Mouse (Mus musculus) midbrain, embryonic 11.5 days (tissue): Measurements from ENCODE around the gene Aff3. TPM values are rescaled to one million over a fixed set of nuclear protein-coding genes. Genes with fewer than 3 reads are reported as not detected.

Experiments
- ATAC-seq: fragments of 200-750 bp; cut with Nextera tagmentation; 2 replicates; pipeline ENCODE4 v1.8.0; 2017; ENCODE audit warnings: moderate TSS enrichment, moderate library complexity; ENCODE audit not compliant: low FRiP score
- DNase-seq: peaks from one replicate; pipeline ENCODE4 v3.0.0; 2015; ENCODE audit warnings: low spot score; ENCODE audit errors: missing footprints
- H3K27ac ChIP-seq: fragments of 300-500 bp; sonication (generic); 2 replicates; pipeline ENCODE4 v1.5.1; 2014; ENCODE audit warnings: low read depth, low read length
- H3K27me3 ChIP-seq: fragments of 300-500 bp; sonication (generic); 2 replicates; pipeline ENCODE4 v1.6.1; 2014; ENCODE audit warnings: mild to moderate bottlenecking, low read length, moderate library complexity, mixed read lengths; ENCODE audit not compliant: control insufficient read depth, insufficient read depth
- H3K36me3 ChIP-seq: fragments of 300-500 bp; sonication (generic); 2 replicates; pipeline ENCODE4 v1.6.1; 2014; ENCODE audit warnings: mild to moderate bottlenecking, low read length, moderate library complexity, mixed read lengths; ENCODE audit not compliant: control insufficient read depth, insufficient read depth
- H3K4me1 ChIP-seq: fragments of 300-500 bp; sonication (generic); 2 replicates; pipeline ENCODE4 v1.6.1; 2014; ENCODE audit warnings: low read length; ENCODE audit not compliant: control insufficient read depth, insufficient read depth
- H3K4me2 ChIP-seq: fragments of 300-500 bp; sonication (generic); 2 replicates; pipeline ENCODE4 v1.6.1; 2014; ENCODE audit warnings: mild to moderate bottlenecking, moderate library complexity
- H3K4me3 ChIP-seq: fragments of 300-500 bp; sonication (generic); 2 replicates; pipeline ENCODE4 v1.5.1; 2014; ENCODE audit warnings: low read depth, low read length
- H3K9ac ChIP-seq: fragments of 300-500 bp; sonication (generic); 2 replicates; pipeline ENCODE4 v1.6.1; 2014; ENCODE audit warnings: low read length
- H3K9me3 ChIP-seq: fragments of 300-500 bp; sonication (generic); 2 replicates; pipeline ENCODE4 v1.6.1; 2016; ENCODE audit warnings: low read length; ENCODE audit not compliant: control insufficient read depth
- WGBS: fragments of 180-500 bp; shearing (Covaris S2); extraction: QIAGEN DNeasy Blood & Tissue Kit; methylation state at CpG from one replicate; pipeline ENCODE4 v1.1.7; 2014; 5-methylcytosine and 5-hydroxymethylcytosine counted together
- polyA plus RNA-seq: library from polyadenylated mRNA; unstranded; fragments of >200 nt; fragmentation: Nextera tagmentation; extraction: Ambion mirVana; gene quantifications from 2 replicates; pipeline ENCODE4 v1.2.1, GENCODE M21; 2014

Gene Aff3
- polyA plus RNA-seq, 1 experiment from 2014 or later = 16.3 TPM

DNA sequence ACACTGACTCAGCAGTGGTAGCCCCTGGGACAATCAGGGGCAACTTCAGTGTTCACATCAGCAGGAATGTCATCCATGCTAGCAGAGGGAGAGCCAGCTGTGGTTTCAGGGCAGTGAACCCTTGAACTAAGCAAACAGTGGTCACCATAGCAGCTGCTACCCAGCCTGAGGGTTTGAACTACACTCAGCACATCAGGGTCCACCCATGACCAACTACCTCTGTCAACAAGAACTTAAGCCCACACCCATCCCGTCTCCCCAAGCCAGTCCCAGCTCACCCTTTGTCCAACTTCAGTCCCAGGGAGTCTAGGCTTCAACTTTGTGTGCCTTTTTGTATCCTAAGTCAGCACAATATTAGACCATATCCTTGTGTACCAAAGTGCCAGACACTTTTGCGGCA is 176.9 kb downstream of the Aff3 start:
- H3K9ac ChIP-seq = no peak overlapping the region
- ATAC-seq (no peak), DNase-seq (no peak)
- H3K36me3 ChIP-seq = no peaks in the 10 kb centered on the region
- no peaks in the 10 kb centered on the region for H3K27me3 ChIP-seq
- H3K9me3 ChIP-seq = no peaks in the 10 kb centered on the region
- H3K4me3 ChIP-seq = no peak overlapping the region
- H3K4me1 ChIP-seq = no peaks in the 10 kb centered on the region
- no peak overlapping the region for H3K4me2 ChIP-seq
- no peak overlapping the region for H3K27ac ChIP-seq
- WGBS = 90% methylated on average over 2 of the region's 2 CpGs

DNA sequence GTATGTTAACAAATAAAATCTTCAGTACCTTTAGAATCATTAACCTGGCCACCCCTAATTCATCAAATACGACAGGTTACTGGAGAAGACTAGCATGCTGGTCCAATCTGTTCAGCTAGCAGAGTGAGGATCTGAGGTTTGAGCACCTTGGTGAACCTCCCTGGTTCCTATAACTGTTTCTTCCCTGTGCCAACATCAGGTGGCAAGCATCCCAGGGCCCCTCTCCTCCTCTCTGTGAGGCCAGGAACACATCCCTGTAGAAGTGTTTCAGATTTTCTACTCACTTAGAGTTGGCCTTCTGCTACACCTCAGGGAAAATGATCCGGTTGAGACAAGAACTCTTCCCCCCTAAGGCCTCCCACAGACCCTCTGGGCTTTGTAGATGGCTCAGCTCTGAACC is 181.6 kb downstream of the Aff3 start:
- ATAC-seq (no peak), DNase-seq (no peak)

GRCm38 (mm10) chr1:38478246-38478743 is 186.5 kb downstream of the Aff3 start:
- no peak overlapping the region for H3K4me3 ChIP-seq
- DNase-seq (no peak), ATAC-seq (no peak)
- no peak overlapping the region for H3K4me2 ChIP-seq
- H3K27me3 ChIP-seq = no peaks in the 10 kb centered on the region
- no peak overlapping the region for H3K27ac ChIP-seq
- no peak overlapping the region for H3K9ac ChIP-seq
- 60% methylated on average over 9 of the region's 9 CpGs for WGBS
- H3K9me3 ChIP-seq = no peaks in the 10 kb centered on the region
- H3K36me3 ChIP-seq = no peaks in the 10 kb centered on the region
- H3K4me1 ChIP-seq = no peaks in the 10 kb centered on the region

More for the DNA sequence above, 181.6 kb downstream of the Aff3 start:
- 72% methylated on average over 2 of the region's 2 CpGs for WGBS
- Histone ChIP-seq H3K4me3 (no peak overlapping the region), H3K36me3 (no peaks in the 10 kb centered on the region), H3K4me1 (no peaks in the 10 kb centered on the region), H3K9ac (no peak overlapping the region), H3K27ac (no peak overlapping the region), H3K9me3 (no peaks in the 10 kb centered on the region), H3K4me2 (no peak overlapping the region), H3K27me3 (no peaks in the 10 kb centered on the region)

- Histone ChIP-seq H3K9ac (no peak overlapping the region), H3K4me3 (no peak overlapping the region), H3K4me2 (no peak overlapping the region), H3K27me3 (no peaks in the 10 kb centered on the region), H3K27ac (no peak overlapping the region), H3K4me1 (no peaks in the 10 kb centered on the region), H3K9me3 (no peaks in the 10 kb centered on the region), H3K36me3 (no peaks in the 10 kb centered on the region)
- ATAC-seq (no peak), DNase-seq (no peak)
- WGBS = 81% methylated on average over 11 of the region's 11 CpGs
These were observed 193.9 kb downstream of the Aff3 start for GRCm38 (mm10) chr1:38470817-38471216.

DNA sequence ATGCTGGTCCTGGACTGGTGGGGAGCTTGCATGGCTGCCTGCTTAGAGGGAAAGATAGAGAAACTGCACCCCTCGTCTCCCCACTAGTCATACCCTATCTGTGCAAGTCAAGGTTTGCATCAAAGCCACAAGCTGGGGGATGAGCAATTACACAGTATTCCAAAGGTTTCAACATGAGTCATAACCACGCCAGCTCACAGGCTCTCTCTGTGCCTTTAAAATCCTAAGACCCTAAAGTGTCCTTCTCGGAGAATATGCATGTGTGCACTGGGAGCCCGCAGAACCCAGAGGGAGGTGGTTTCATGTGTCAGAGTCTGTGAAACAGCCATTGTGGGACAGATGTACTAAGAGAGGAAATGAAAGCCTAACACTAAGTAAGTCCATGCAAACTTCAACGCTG is 194.6 kb downstream of the Aff3 start:
- no peak overlapping the region for H3K4me3 ChIP-seq
- H3K36me3 ChIP-seq = no peaks in the 10 kb centered on the region
- no peak overlapping the region for H3K9ac ChIP-seq
- no peaks in the 10 kb centered on the region for H3K4me1 ChIP-seq
- no peak overlapping the region for H3K4me2 ChIP-seq
- H3K27ac ChIP-seq = no peak overlapping the region
- H3K27me3 ChIP-seq = no peaks in the 10 kb centered on the region
- WGBS = 81% methylated on average over 5 of the region's 5 CpGs
- DNase-seq = no peak
- no peak for ATAC-seq
- no peaks in the 10 kb centered on the region for H3K9me3 ChIP-seq

DNA sequence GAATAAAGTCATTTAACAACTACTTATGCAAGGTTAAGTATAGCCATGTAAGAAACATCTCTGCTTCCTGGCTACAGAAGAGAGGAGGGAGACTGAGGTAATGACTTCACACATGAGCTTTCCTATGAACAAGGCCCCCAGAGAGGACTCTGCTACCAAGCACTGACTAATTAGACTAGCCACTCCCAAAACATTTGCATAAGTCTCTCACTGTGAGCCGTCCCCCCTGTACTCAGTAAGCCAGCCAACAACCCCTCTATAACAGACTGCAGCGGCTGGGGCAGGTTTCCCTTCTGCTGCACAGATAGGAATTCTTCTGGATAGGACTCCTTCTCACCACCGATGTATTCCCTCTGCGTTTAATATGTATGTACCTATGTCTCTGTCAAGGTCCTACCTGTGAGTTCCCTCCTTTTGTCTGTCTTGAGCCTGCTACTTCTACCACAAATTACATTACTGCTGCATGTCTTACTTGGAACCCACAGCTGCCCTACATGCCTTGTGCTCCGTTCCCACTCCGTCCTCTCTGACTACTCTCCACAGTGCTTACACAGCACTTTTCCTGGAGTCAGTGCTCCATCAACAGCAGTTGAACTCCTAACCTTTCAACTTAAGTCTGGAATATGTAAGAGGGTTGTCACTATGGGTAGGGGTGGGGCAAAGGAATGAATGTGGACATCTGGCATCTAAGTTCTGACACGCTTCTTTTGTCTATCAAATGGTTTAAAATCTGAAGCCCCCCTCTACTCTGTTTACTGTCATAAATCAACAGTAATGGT is 197.3 kb downstream of the Aff3 start:
- Histone ChIP-seq H3K9ac (no peak overlapping the region), H3K27me3 (no peaks in the 10 kb centered on the region), H3K4me3 (no peak overlapping the region), H3K9me3 (no peaks in the 10 kb centered on the region), H3K4me2 (no peak overlapping the region), H3K4me1 (no peaks in the 10 kb centered on the region), H3K27ac (no peak overlapping the region), H3K36me3 (no peaks in the 10 kb centered on the region)
- no peak for ATAC-seq
- DNase-seq = no peak
- 63% methylated on average over 7 of the region's 7 CpGs for WGBS

GRCm38 (mm10) chr1:38456719-38457269 is 208.0 kb downstream of the Aff3 start:
- DNase-seq (no peak), ATAC-seq (no peak)
- H3K9me3 ChIP-seq = no peaks in the 10 kb centered on the region
- no peak overlapping the region for H3K4me3 ChIP-seq
- no peaks in the 10 kb centered on the region for H3K27me3 ChIP-seq
- 64% methylated on average over 7 of the region's 7 CpGs for WGBS
- H3K36me3 ChIP-seq = no peaks in the 10 kb centered on the region
- H3K4me2 ChIP-seq = no peak overlapping the region
- H3K27ac ChIP-seq = no peak overlapping the region
- H3K4me1 ChIP-seq = peaks cover 2% of the 10 kb centered on the region; the same call in 1 of the 2 replicates
- H3K9ac ChIP-seq = no peak overlapping the region

DNA sequence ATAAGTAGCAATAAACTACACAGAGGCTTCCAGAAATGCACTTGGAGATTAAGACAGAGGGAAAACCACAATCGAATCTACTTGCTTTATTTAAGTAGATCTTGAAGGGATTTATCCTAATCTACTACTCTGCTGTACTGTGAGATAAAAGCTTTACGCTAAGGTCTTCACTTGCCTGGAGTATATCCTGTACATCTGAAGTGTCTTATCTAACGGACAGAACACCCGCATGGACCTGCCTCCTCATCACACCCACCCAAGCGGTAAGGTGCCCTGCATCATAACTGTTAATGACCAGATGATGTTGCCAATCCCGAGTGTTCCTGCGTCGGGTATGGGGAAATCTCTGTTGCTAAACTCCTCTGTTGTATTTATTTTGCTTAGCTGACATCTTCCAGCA is 209.8 kb downstream of the Aff3 start:
- Histone ChIP-seq H3K27ac (no peak overlapping the region), H3K9ac (no peak overlapping the region), H3K36me3 (no peaks in the 10 kb centered on the region), H3K4me3 (no peak overlapping the region), H3K4me1 (peaks cover 1% of the 10 kb centered on the region), H3K9me3 (no peaks in the 10 kb centered on the region), H3K27me3 (no peaks in the 10 kb centered on the region), H3K4me2 (no peak overlapping the region)
- DNase-seq = no peak
- ATAC-seq = no peak
- 94% methylated on average over 8 of the region's 8 CpGs for WGBS

- H3K9ac ChIP-seq = no peak overlapping the region
- no peak for ATAC-seq
- no peaks in the 10 kb centered on the region for H3K36me3 ChIP-seq
- H3K4me2 ChIP-seq = no peak overlapping the region
- no peak overlapping the region for H3K27ac ChIP-seq
- H3K4me1 ChIP-seq = peaks cover 8% of the 10 kb centered on the region
- 94% methylated on average over 6 of the region's 6 CpGs for WGBS
- H3K4me3 ChIP-seq = no peak overlapping the region
- no peaks in the 10 kb centered on the region for H3K27me3 ChIP-seq
- no peak for DNase-seq
- H3K9me3 ChIP-seq = no peaks in the 10 kb centered on the region
These were observed 213.4 kb downstream of the Aff3 start for GRCm38 (mm10) chr1:38451367-38451766.
